Mouse (Mus musculus): ENCODE data around the gene Rundc3a. TPM values are rescaled to one million over a fixed set of nuclear protein-coding genes. Genes with fewer than 3 reads are reported as not detected.

The Rundc3a gene
- 24.5 TPM for polyA plus RNA-seq (2017; shearing (Covaris generic))

DNA sequence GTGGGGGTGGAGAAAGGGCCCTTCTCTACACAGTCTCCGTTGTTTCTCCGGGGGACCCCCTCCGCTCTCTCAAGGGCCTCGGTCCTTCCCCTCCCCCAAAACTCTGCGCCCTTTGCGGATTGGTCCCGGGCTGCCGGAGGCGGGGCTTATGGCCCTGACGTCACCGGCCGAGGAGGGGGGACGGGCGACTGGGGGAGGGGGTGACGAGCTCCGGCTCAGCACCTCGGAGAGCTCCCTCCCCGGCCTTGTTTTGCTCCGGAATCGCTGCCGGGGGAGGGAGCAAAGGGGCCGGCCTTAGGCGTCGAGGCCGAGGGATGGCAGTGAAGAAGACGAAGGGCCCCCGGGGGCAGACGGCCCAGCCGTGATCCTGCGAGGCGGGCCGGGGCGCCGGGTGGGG lies at the start of gene Rundc3a:
TSS of gene Rundc3a (plus strand) at position 166 of the 397 bp plus-strand sequence.

DNA sequence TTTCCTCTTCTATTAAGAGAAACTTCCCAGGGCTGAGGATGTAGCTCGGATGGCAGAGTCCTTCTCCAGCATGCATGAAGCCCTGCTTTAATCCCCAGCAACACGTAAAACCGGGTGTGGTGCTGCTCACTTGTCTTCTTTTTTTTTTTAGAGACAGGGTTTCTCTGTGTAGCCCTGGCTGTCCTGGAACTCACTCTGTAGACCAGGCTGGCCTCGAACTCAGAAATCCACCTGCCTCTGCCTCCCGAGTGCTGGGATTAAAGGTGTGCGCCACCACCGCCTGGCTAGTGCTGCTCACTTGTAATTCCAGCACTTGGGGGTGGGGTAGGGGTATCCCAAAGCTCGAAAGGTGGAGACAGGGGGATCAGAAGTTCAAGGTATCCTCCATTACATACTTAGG lies 27.1 kb upstream of the Rundc3a start, which contains the start of gene Slc4a1:
TSS of gene Slc4a1 (minus strand) at position 101 of the 400 bp plus-strand sequence.

DNA sequence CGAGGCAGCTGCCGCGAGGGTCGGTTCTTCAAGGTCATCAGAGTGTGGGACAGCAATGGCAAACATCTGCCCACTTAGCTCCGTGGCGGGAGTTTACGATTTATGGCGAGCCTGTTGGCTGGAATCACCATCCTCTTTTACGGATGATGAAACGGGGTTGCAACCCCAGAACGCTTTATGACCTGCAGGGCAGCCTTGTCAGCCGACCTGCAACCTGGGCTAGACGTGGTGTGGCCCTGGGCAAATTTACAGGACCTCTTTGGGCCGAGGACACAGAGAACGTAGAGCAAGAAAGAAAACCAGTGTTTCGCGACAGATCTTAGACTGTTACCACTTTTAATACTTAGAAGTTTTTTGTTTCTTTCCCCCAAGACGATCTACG lies 14.6 kb downstream of the Rundc3a start, which contains the start of gene Slc25a39:
TSS of gene Slc25a39 (minus strand) at position 113 of the 382 bp plus-strand sequence.

DNA sequence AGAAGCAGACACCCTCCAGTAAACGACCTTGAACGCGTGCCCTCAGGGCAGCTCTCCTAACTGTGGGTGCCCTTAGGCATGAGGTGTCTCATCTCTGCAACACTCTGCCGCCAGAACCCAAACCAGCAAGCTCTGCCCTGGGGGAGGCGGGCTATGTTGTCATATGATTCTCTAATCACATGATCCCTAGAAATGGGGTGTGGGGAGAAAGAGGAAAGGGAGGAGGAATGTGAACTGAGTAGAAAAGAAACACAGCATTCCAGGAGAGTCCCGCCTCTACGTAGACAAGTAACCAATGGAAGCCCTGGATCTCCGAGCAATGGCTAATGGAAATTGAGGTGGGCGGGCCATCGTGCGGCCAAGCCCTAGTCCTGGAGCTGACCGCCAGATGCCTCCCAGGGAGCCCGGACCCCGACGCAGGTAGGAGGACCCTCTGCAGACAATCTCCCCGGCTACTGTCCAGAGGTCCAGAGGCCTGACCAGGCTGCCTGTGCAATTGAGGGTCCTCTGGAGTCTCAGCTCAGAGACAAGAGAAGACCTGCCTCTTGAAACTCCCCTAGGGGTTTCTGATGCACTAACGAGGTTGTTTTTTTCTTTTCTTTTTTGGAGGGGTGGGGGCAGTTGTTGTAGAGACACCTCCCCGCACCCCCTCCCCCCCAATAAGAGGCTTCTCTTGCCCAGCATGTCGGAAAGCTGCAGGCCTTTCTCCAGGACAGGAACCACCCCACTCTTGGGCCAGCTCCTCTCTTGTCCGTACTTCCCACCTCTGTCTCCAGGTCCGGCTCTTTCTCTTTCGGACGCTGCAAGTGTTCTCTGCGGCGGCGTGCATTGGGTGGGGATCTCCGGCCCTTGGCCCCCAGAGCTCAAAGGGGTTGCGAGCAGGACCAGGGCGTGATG lies 37.2 kb downstream of the Rundc3a start, which contains the start of gene Grn:
TSS of gene Grn (plus strand) at position 195 of the 897 bp plus-strand sequence.

DNA sequence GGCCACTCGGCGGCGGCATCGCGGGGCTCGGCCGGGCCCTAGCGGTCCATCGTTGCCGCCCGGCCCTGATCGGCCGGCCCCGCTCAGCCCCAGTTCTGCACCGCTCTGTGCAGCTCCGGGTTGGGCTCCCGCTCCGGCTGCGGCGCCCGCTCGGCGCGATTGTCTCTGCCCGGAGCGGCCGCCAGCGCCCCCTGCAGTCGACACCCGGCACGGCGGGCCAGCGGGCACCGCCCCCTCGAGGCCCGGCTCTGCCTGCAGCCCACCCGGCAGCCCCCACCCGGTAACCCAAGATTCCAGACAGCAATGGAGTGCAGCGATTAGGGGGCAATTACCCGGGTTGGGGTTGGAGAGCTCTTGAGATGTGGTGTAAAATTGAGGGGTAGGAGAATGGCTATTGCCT lies 54.3 kb downstream of the Rundc3a start, which contains the start of gene Fam171a2:
TSS of gene Fam171a2 (minus strand) at position 186 of the 400 bp plus-strand sequence.

Other genes starting within 250 kb of the Rundc3a start
- not detected for gene Nags, start 247.9 kb upstream of the Rundc3a start, polyA plus RNA-seq (2017; shearing (Covaris generic))
- 17.7 TPM for gene Tmem101, start 237.0 kb upstream of the Rundc3a start, polyA plus RNA-seq (2017; shearing (Covaris generic))
- 56.1 TPM for gene Lsm12, start 208.1 kb upstream of the Rundc3a start, polyA plus RNA-seq (2017; shearing (Covaris generic))
- gene G6pc3, start 203.8 kb upstream of the Rundc3a start, polyA plus RNA-seq (2017; shearing (Covaris generic)), result 41.3 TPM
- 16.7 TPM for gene Hdac5, start 163.2 kb upstream of the Rundc3a start, polyA plus RNA-seq (2017; shearing (Covaris generic))
- gene BC030867, start 144.5 kb upstream of the Rundc3a start, polyA plus RNA-seq (2017; shearing (Covaris generic)), result 1.3 TPM
- not detected for gene Asb16, start 124.7 kb upstream of the Rundc3a start, polyA plus RNA-seq (2017; shearing (Covaris generic))
- 66.9 TPM for gene Tmub2, start 108.5 kb upstream of the Rundc3a start, polyA plus RNA-seq (2017; shearing (Covaris generic))
- gene Atxn7l3, start 96.8 kb upstream of the Rundc3a start, polyA plus RNA-seq (2017; shearing (Covaris generic)), result 8.3 TPM
- gene Ubtf, start 73.7 kb upstream of the Rundc3a start, polyA plus RNA-seq (2017; shearing (Covaris generic)), result 102 TPM
- gene Slc4a1, start 27.2 kb upstream of the Rundc3a start, polyA plus RNA-seq (2017; shearing (Covaris generic)), result 5.5 TPM
- 49.2 TPM for gene Slc25a39, start 14.5 kb downstream of the Rundc3a start, polyA plus RNA-seq (2017; shearing (Covaris generic))
- 66.1 TPM for gene Grn, start 36.9 kb downstream of the Rundc3a start, polyA plus RNA-seq (2017; shearing (Covaris generic))
- gene Fam171a2, start 54.3 kb downstream of the Rundc3a start, polyA plus RNA-seq (2017; shearing (Covaris generic)), result not detected
- gene Itga2b, start 76.7 kb downstream of the Rundc3a start, polyA plus RNA-seq (2017; shearing (Covaris generic)), result 1.0 TPM
- 79.8 TPM for gene Gpatch8, start 163.0 kb downstream of the Rundc3a start, polyA plus RNA-seq (2017; shearing (Covaris generic))
- not detected for gene Gm11627, start 186.1 kb downstream of the Rundc3a start, polyA plus RNA-seq (2017; shearing (Covaris generic))
- not detected for gene Fzd2, start 211.0 kb downstream of the Rundc3a start, polyA plus RNA-seq (2017; shearing (Covaris generic))

All from activated CD4-positive, CD25-positive, alpha-beta regulatory T cell, adult 9 weeks (primary cell).